Mouse (Mus musculus) heart, postnatal 14 days (tissue): ENCODE results near the gene Nt5c3b. TPM values are rescaled to one million over a fixed set of nuclear protein-coding genes. Genes with fewer than 3 reads are reported as not detected.

Experiments used
- DNase-seq, 2 experiments: peaks; one replicate each; pipeline ENCODE4 v3.0.0; 2021 to 2022
- intact Hi-C: fragments of 180-260 bp; cut with DNase I; formaldehyde crosslinking; loops from one replicate; pipeline ENCODE4 v1.15.1; 2025
- microRNA-seq, 2 experiments: library from miRNA; unstranded; fragments of <30 nt; microRNA quantifications; one replicate each; pipeline ENCODE4 v1.2.0; 2021 to 2022
- total RNA-seq, 2 experiments: library from RNA; stranded (reverse); gene quantifications; 2 replicates each; pipeline ENCODE4 v1.2.3; 2021

The Nt5c3b gene
- total RNA-seq, 2 experiments from 2014 or later, result 36.2 to 36.4 TPM

DNA sequence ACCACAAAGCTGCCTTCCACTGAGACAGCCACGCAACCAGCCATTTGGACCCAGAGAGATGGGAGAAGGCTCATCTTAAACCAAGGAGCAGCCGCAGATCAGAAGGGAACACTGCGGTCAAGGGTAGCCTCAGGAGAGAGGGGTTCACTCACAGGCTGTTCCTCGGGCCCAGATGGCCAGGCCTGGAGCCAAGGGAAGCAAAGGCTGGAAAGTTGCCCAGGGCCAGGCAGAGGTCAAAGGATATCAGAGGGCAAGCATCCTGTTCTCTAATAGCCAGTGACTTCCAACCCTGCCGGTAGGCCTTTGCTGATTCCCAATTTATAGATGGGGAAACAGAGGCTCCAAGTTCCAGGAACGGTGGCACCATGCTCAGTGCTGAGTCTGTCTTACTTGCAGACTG is 53.0 kb downstream of the Nt5c3b start:
- intact Hi-C loops, result no loop called here
- DNase-seq, result peak; percentile 79 to 86

- intact Hi-C loops, result no loop called here
- DNase-seq, result peak; percentile 80 to 84
These were observed 53.8 kb downstream of the Nt5c3b start for GRCm38 (mm10) chr11:100387589-100388375.

DNA sequence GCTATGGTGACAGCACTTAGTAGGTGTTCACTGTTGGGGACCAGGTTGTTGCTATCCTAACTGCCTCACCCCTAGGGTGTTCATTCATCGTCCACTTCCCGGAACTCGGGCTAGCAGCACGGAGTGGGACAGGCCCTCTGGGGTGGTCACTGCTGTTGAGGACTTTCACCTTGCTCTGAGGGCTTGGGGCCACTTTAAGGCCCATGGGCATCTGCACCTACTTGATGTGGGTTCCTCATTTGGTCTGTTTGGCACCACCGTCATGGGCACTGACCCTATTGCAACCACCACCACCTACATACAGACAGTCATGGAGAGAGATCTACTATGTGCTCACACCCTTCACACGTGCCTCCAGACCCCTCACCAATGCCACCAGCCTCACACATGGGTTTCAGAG is 54.5 kb downstream of the Nt5c3b start:
- DNase-seq, result no peak
- intact Hi-C loops, result no loop called here

DNA sequence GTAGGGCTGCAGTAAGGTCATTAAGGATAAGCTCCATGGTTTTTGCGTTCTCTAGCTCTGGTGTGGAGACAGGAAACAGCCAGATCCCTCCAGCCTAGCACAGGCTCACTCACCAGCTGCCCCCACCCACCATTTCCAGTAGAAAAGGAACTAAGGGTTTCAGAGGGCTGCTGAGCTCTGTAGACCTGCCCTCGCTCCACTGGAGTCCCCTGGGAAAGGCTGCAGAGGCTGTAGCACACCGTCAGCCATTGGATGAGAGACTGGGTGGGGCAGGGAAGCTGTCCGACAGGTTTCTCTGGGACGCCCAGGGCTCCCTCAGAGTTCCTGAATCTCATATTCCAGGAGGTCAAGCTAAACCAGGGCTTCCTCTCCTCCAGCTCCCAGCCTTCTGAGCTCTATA is 55.0 kb downstream of the Nt5c3b start:
- no peak for DNase-seq
- intact Hi-C loops, result no loop called here

DNA sequence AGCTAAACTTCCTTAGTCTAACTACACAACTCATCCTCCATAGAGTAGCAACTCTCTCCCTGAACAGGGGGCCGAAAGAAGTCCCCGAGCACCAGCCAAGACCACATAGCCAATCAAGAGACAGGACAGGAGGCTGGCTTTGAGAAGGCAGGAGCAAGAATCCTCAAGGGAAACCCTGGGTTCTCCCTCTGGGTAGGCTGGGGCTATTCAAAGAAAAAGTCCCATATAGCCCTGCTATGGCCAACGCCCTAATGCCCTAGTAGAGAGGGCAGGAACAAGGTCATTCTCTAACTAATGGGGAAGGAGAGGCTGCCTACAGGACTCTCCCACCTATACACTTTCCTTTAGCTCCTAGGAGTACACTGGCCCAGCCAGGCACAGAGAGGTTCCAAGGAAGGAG is 56.6 kb downstream of the Nt5c3b start:
- intact Hi-C loops, result no loop called here
- DNase-seq, result no peak

GRCm38 (mm10) chr11:100382682-100383081 is 58.9 kb downstream of the Nt5c3b start:
- no peak for DNase-seq
- intact Hi-C loops, result no loop called here

GRCm38 (mm10) chr11:100379311-100379710 is 62.3 kb downstream of the Nt5c3b start:
- intact Hi-C loops, result no loop called here
- no peak for DNase-seq

GRCm38 (mm10) chr11:100378446-100378845 is 63.2 kb downstream of the Nt5c3b start:
- no peak for DNase-seq

GRCm38 (mm10) chr11:100377989-100378388 is 63.6 kb downstream of the Nt5c3b start:
- intact Hi-C loops, result no loop called here
- no peak for DNase-seq

More at GRCm38 (mm10) chr11:100378446-100378845, 63.2 kb downstream of the Nt5c3b start:
- intact Hi-C loops, result no loop called here

- intact Hi-C loops, result no loop called here
- DNase-seq, result no peak
These were observed 64.7 kb downstream of the Nt5c3b start for GRCm38 (mm10) chr11:100376746-100377389.

- no peak for DNase-seq
- intact Hi-C loops, result no loop called here
These were observed 65.6 kb downstream of the Nt5c3b start for GRCm38 (mm10) chr11:100376005-100376404.

DNA sequence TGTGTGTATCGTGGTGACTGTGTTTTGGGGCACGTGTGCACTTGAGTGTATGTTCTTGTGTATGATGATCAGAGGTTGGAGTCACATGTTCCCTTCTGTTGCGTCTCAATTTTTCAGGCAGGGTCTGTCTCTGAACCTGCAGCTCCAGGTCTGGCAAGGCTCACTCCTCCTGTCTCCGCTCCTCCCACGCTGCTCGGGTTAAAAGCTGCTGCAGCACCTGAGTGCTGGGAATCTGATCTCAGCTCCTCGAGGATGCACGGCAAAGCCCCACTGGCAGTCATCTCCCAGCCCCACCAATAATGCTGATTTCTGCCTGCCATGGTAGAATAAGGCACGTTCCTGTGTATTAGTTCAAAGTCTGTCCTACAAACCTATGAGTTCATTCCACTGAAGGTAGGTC is 66.5 kb downstream of the Nt5c3b start:
- DNase-seq, result no peak
- intact Hi-C loops, result no loop called here

Small RNA genes lying within 50 kb of the gene (microRNA-seq; reads per million reads assigned to microRNA genes)
- gene Gm27374 (0 reads per million in 2 experiments), gene Mir7116 (0 reads per million in 2 experiments)

Other genes with a start within 250 kb of the Nt5c3b start
- gene Krt9, start 248.6 kb downstream of the Nt5c3b start, total RNA-seq, result not detected
- 1 to 10 TPM; 1.3 to 1.6 TPM for gene Krt14, start 234.3 kb downstream of the Nt5c3b start, total RNA-seq
- not detected for gene Krt16, start 192.9 kb downstream of the Nt5c3b start, total RNA-seq
- 1 to 10 TPM in 1 of 2 experiments, under 1 TPM in 1; 0.24 to 3.8 TPM for gene Krt17, start 180.8 kb downstream of the Nt5c3b start, total RNA-seq
- not detected for gene Krt42, start 171.9 kb downstream of the Nt5c3b start, total RNA-seq
- 1,000 to 10,000 TPM; 1,264 to 1,321 TPM for gene Eif1, start 121.9 kb downstream of the Nt5c3b start, total RNA-seq
- not detected for gene Gast, start 107.4 kb downstream of the Nt5c3b start, total RNA-seq
- 1 to 10 TPM; 1.2 to 1.8 TPM for gene Hap1, start 85.7 kb downstream of the Nt5c3b start, total RNA-seq
- gene Jup, start 44.0 kb downstream of the Nt5c3b start, total RNA-seq, result 100 to 1,000 TPM; 232 to 245 TPM
- 10 to 100 TPM; 19.1 to 19.9 TPM for gene P3h4, start 27.0 kb downstream of the Nt5c3b start, total RNA-seq
- 10 to 100 TPM; 34.6 to 38.3 TPM for gene Fkbp10, start 26.1 kb downstream of the Nt5c3b start, total RNA-seq
- under 1 TPM; 0.41 to 0.76 TPM for gene Klhl10, start 109 bp upstream of the Nt5c3b start, total RNA-seq
- 10 to 100 TPM; 12.2 to 13.4 TPM for gene Klhl11, start 30.9 kb upstream of the Nt5c3b start, total RNA-seq
- gene Acly, start 86.2 kb upstream of the Nt5c3b start, total RNA-seq, result 10 to 100 TPM; 38.9 to 41.2 TPM
- under 1 TPM; 0.24 to 0.36 TPM for gene Ttc25, start 103.8 kb upstream of the Nt5c3b start, total RNA-seq
- 1 to 10 TPM; 6.2 to 7.6 TPM for gene Cnp, start 133.1 kb upstream of the Nt5c3b start, total RNA-seq
- gene Nkiras2, start 177.4 kb upstream of the Nt5c3b start, total RNA-seq, result 10 to 100 TPM; 53.4 to 55.2 TPM
- 100 to 1,000 TPM; 158 TPM for gene Dnajc7, start 178.4 kb upstream of the Nt5c3b start, total RNA-seq